Mouse (Mus musculus) ES-E14 (cell line): Measurements from ENCODE around the gene B4galnt1.

ENCODE experiments used
- MAFK ChIP-seq: IDR thresholded peaks from 2 replicates; pipeline ENCODE4 v1.6.1; 2014; ENCODE audit warnings: mild to moderate bottlenecking, low read depth, low read length, inconsistent platforms; ENCODE audit not compliant: insufficient read depth
- ZNF384 ChIP-seq: IDR thresholded peaks from 2 replicates; pipeline ENCODE4 v1.6.1; 2012; ENCODE audit warnings: low read depth, low read length, inconsistent platforms

GRCm38 (mm10) chr10:127129431-127129830, 35.6 kb upstream of the B4galnt1 start:
- TF ChIP-seq MAFK (peak; percentile 77; the same call in 1 of the 2 replicates), ZNF384 (no peak)
